Mouse (Mus musculus) layer of hippocampus, adult 11-12 months (tissue): ENCODE measurements around the gene Nhlrc2.

Experiments used
- DNase-seq: peaks from one replicate; pipeline ENCODE4 v3.0.0; 2022; ENCODE audit warnings: low spot score

The Nhlrc2 gene

GRCm38 (mm10) chr19:56565358-56565757 is 17.3 kb downstream of the Nhlrc2 start:
- DNase-seq = no peak

GRCm38 (mm10) chr19:56566041-56566440 is 18.0 kb downstream of the Nhlrc2 start:
- peak; percentile 77 for DNase-seq

GRCm38 (mm10) chr19:56566940-56567339 is 18.9 kb downstream of the Nhlrc2 start:
- DNase-seq = no peak

- no peak for DNase-seq
Observed at GRCm38 (mm10) chr19:56570781-56571180, 22.7 kb downstream of the Nhlrc2 start.

GRCm38 (mm10) chr19:56571234-56571633 is 23.2 kb downstream of the Nhlrc2 start:
- no peak for DNase-seq

- DNase-seq = no peak
Observed at GRCm38 (mm10) chr19:56571913-56572312, 23.9 kb downstream of the Nhlrc2 start.

- DNase-seq = no peak
Observed at GRCm38 (mm10) chr19:56573184-56573583, 25.1 kb downstream of the Nhlrc2 start.

GRCm38 (mm10) chr19:56577801-56578200 is 29.7 kb downstream of the Nhlrc2 start:
- no peak for DNase-seq

- DNase-seq = no peak
Observed at GRCm38 (mm10) chr19:56581981-56582380, 33.9 kb downstream of the Nhlrc2 start.

GRCm38 (mm10) chr19:56583785-56584184 is 35.7 kb downstream of the Nhlrc2 start:
- DNase-seq = no peak

- no peak for DNase-seq
Observed at GRCm38 (mm10) chr19:56584288-56584687, 36.2 kb downstream of the Nhlrc2 start.

- DNase-seq = no peak
Observed at GRCm38 (mm10) chr19:56586320-56586719, 38.3 kb downstream of the Nhlrc2 start.

GRCm38 (mm10) chr19:56588205-56588626 is 40.2 kb downstream of the Nhlrc2 start:
- peak; percentile 61 for DNase-seq

GRCm38 (mm10) chr19:56589008-56589407 is 40.9 kb downstream of the Nhlrc2 start:
- DNase-seq = no peak

GRCm38 (mm10) chr19:56589455-56589854 is 41.4 kb downstream of the Nhlrc2 start:
- no peak for DNase-seq

GRCm38 (mm10) chr19:56590250-56590649 is 42.2 kb downstream of the Nhlrc2 start:
- DNase-seq = no peak

- DNase-seq = no peak
Observed at GRCm38 (mm10) chr19:56592472-56592871, 44.4 kb downstream of the Nhlrc2 start.

- no peak for DNase-seq
Observed at GRCm38 (mm10) chr19:56599996-56600395, 51.9 kb downstream of the Nhlrc2 start.

- no peak for DNase-seq
Observed at GRCm38 (mm10) chr19:56600797-56601196, 52.7 kb downstream of the Nhlrc2 start.

- DNase-seq = no peak
Observed at GRCm38 (mm10) chr19:56601901-56602347, 53.9 kb downstream of the Nhlrc2 start.

GRCm38 (mm10) chr19:56608946-56609345 is 60.9 kb downstream of the Nhlrc2 start:
- DNase-seq = no peak

- no peak for DNase-seq
Observed at GRCm38 (mm10) chr19:56614131-56614530, 66.1 kb downstream of the Nhlrc2 start.

GRCm38 (mm10) chr19:56618845-56619244 is 70.8 kb downstream of the Nhlrc2 start:
- peak; percentile 50 for DNase-seq

GRCm38 (mm10) chr19:56619546-56619945 is 71.5 kb downstream of the Nhlrc2 start:
- no peak for DNase-seq

- no peak for DNase-seq
Observed at GRCm38 (mm10) chr19:56621876-56622275, 73.8 kb downstream of the Nhlrc2 start.
